27 mouse cellular contexts compared by ENCODE assay signal in genomic region chr11:74419601-74420000, GRCm38 (mm10). TPM values are rescaled to one million over a fixed set of nuclear protein-coding genes. Genes with fewer than 3 reads are reported as not detected.
"Had no signal": no experiment of that assay in that cellular context is flagged by ENCODE, and none has a peak within 500 bp of the region (broad histone marks: within the 10 kb centered on the region; RNA-seq: fewer than 3 reads in every experiment).

No protein-coding gene starts in this region.

- H3K4me2 ChIP-seq: liver, embryonic 13.5 days; liver, embryonic 15.5 days; lung, embryonic 15.5 days; midbrain, embryonic 11.5 days; neural tube, embryonic 13.5 days; neural tube, embryonic 15.5 days; stomach, embryonic 15.5 days had no signal

- H3K4me3 ChIP-seq: liver, embryonic 13.5 days; liver, embryonic 15.5 days; lung, embryonic 15.5 days; megakaryocyte, embryonic 14.5 days; neural tube, embryonic 13.5 days; neural tube, embryonic 15.5 days; stomach, embryonic 15.5 days had no signal

- ATAC-seq: liver, postnatal 0 days; lung, postnatal 0 days; midbrain, embryonic 16.5 days had no signal

- H3K9me3 ChIP-seq: liver, embryonic 13.5 days; liver, embryonic 15.5 days; lung, embryonic 15.5 days; megakaryocyte, embryonic 14.5 days; neural tube, embryonic 13.5 days; neural tube, embryonic 15.5 days; stomach, embryonic 15.5 days had no signal

- H3K27ac ChIP-seq: liver, embryonic 13.5 days; liver, embryonic 15.5 days; lung, embryonic 15.5 days; macrophage; neural tube, embryonic 13.5 days; neural tube, embryonic 15.5 days; stomach, embryonic 15.5 days had no signal

- H3K27me3 ChIP-seq: liver, embryonic 13.5 days; liver, embryonic 15.5 days; lung, embryonic 15.5 days; neural tube, embryonic 13.5 days; neural tube, embryonic 15.5 days; stomach, embryonic 15.5 days had no signal

- H3K9ac ChIP-seq: liver, embryonic 13.5 days; liver, embryonic 15.5 days; liver, postnatal 0 days; lung, embryonic 15.5 days; neural tube, embryonic 13.5 days; neural tube, embryonic 15.5 days; stomach, embryonic 15.5 days had no signal

- DNase-seq: liver, embryonic 13.5 days; liver, postnatal 0 days; lung, adult 2 months; lung, postnatal 14 days; lung, postnatal 36 days; midbrain, embryonic 14.5 days; retina, postnatal 1 day; right cerebral cortex, adult 18-20 months; right cerebral cortex, postnatal 25 days; right cerebral cortex, postnatal 4 days; thymus, adult 18-20 months; thymus, postnatal 25 days; thymus, postnatal 4 days had no signal

- H3K36me3 ChIP-seq: liver, embryonic 13.5 days; liver, embryonic 15.5 days; lung, embryonic 15.5 days; stomach, embryonic 15.5 days had no signal

- H3K4me1 ChIP-seq: liver, embryonic 13.5 days; liver, embryonic 15.5 days; lung, embryonic 15.5 days; megakaryocyte, embryonic 14.5 days; stomach, embryonic 15.5 days had no signal

RNA-seq across cellular contexts. Expression of gene Olfr412, which starts 57.7 kb away (rescaled TPM):
- polyA plus RNA-seq: liver, embryonic 13.5 days; liver, embryonic 15.5 days; liver, postnatal 0 days; lung, adult 2 months; lung, embryonic 15.5 days; lung, postnatal 0 days; macrophage; midbrain, embryonic 11.5 days; midbrain, embryonic 14.5 days; midbrain, embryonic 16.5 days; neural tube, embryonic 11.5 days; neural tube, embryonic 13.5 days; neural tube, embryonic 15.5 days; spleen, adult 2 months; stomach, embryonic 15.5 days; thymus, postnatal 0 days; urinary bladder, adult 2 months had no signal
